Mouse (Mus musculus): Measurements from ENCODE around the gene Apoa1.

Gene Apoa1

DNA sequence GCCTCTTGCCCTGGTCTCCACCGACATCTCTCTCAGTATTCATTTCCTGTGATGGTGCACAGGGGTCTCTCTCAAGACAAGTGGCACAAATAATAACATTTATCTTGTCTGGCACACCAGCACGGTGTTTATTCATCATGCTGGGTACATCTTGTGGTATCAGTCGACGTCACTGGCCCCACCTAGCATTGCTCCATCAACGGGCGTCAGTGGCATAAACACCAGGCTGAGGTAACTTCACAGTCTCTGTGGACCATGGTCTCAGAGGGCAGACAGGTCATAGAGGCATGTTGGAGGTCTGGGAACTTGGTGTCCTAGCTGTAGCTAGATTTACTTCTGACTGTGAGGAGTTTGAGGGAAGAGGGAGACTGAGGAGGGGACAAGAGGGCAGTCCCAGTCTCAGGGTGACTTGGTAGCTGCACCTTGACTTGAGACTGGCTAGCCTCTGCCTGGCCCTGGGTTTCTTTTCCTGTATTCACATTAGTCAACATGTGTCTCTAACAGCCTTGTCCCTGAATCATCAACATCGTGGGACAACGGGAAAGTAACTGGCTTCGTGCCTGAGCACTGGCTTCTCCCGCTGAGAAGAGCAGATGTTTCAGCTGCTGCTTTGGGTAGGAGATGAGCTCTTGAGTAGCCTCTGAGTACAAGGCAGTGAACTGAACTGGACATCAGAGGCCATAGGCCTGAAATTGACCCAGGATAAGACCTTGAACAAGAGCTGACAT is 28.4 kb downstream of the Apoa1 start:
- in situ Hi-C loops (cut with MboI; ENCODE audit: low sequenced_read_pairs) = no loop called here

- in situ Hi-C loops (cut with MboI; ENCODE audit: low sequenced_read_pairs) = no loop called here
These were observed 29.2 kb downstream of the Apoa1 start for GRCm38 (mm10) chr9:46257546-46257945.

DNA sequence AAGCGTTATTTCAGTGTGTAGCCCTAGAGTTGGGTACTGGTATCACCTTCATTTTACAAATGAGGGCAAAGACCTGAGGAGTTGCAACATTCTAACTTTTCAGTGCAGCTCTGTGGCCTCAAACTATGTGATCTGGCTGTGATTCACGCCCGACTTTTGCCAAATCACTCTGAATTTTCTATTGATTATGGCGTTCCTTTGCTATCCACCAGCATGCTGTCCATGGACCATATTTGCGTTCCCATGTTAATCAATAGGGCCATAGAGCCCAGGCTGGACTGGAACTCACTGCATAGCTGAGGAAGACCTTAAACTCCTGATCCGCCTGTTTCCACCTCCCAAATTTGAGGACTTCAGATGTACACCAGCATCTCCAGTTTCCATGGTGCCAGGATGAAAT is 30.7 kb downstream of the Apoa1 start:
- in situ Hi-C loops (cut with MboI; ENCODE audit: low sequenced_read_pairs) = no loop called here

GRCm38 (mm10) chr9:46261131-46261530 is 32.8 kb downstream of the Apoa1 start:
- in situ Hi-C loops (cut with MboI; ENCODE audit: low sequenced_read_pairs) = no loop called here

DNA sequence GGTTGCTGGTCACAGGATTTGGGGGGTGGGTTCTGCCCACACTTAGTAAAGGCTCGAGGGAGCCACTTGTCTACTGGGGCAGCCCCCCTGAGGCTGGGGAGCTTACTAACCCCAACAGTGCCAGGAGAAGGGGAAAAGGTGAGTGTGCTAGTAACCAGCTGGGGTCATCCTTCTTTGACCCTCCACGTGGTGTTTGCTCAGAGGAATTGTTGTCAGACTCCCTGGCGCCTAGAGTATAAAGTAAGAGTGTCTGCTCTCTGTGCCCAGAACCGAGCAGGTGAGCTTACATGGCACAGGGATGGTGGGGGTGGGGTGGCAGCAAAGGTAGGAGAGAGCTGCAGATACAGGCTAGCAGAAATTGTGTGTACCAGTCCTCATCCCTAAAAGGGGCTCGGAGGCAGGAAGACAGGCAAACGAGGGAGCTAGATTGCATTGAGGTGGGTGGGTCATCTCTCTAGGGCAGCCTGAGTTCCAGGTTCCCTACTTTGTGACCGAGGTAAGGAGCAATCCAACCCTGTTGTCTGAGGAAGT is 40.0 kb downstream of the Apoa1 start, which contains the start of gene Apoa5:
Gene Apoa5 (plus strand): TSS at position 291 of the 531 bp plus-strand sequence.
- in situ Hi-C loops (cut with MboI; ENCODE audit: low sequenced_read_pairs) = no loop called here

DNA sequence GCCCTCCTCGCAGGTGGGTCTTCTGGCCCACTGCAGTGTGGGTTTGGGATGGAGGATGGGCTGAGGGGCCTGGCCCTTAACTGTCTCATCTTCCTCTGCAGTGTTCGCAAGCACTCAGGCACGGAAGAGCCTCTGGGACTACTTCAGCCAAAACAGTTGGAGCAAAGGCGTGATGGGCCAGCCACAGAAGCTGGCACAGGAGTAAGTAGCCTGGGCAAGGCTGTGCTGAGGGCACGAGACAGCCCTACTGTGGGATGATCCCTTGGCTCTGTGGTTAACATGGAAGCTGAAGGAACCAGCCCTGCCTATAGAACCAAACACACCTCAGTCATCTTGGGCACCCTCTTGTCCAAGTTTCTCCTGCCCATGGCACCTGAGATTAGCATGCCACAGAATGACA is 40.7 kb downstream of the Apoa1 start:
- in situ Hi-C loops (cut with MboI; ENCODE audit: low sequenced_read_pairs) = no loop called here

DNA sequence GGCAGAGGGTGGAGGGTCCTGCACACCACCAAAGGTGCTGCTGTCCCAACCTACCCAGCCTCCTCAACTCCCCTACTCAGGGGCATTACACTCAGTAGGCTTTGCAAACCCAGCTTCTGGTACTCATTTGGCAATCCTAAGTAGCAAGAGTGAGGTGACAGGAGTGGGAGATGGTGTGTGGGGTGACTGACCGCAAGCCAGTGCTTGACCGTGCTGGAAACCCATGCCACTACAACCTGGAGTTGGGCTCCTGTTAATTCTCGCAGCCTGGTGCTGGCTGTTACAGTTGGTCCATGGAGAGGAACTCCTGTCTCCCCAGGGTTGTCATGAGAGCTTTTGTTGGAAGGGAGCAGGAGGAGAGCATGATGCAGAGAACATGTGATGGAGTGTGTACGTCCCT is 42.4 kb downstream of the Apoa1 start:
- in situ Hi-C loops (cut with MboI; ENCODE audit: low sequenced_read_pairs) = no loop called here

DNA sequence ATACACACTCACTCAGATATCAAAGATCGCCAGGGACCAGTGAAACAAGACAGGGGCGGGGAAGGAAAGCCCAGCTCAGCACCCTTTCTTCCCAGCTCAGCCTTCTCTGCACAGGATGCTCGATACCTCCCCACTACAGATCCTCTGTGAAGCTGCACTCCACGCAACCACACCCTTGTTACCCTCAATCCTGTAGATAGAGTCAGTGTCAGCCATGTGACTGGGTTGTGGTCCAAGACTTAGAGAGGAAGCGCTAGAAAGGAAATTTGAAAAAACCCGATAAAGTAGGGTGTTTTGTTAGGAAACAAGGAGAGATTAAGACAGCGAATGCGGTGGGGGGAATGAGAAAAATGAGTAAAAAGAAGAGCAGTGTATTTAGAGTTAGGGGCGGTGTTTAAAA is 43.7 kb downstream of the Apoa1 start:
- in situ Hi-C loops (cut with MboI; ENCODE audit: low sequenced_read_pairs) = no loop called here

- in situ Hi-C loops (cut with MboI; ENCODE audit: low sequenced_read_pairs) = no loop called here
These were observed 44.5 kb downstream of the Apoa1 start, which contains the start of gene Zpr1 for GRCm38 (mm10) chr9:46272677-46273454. Gene Zpr1 (plus strand): TSS chr9:46273064.

- in situ Hi-C loops (cut with MboI; ENCODE audit: low sequenced_read_pairs) = no loop called here
These were observed 46.1 kb downstream of the Apoa1 start for GRCm38 (mm10) chr9:46274494-46274893.

All from CH12F3 (cell line).